Mouse (Mus musculus): ENCODE data around the gene Krt27.
A peak's percentile ranks its signal among the peaks of the same experiment; 100 is the strongest.

Gene Krt27

GRCm38 (mm10) chr11:99351004-99351403, at the start of gene Krt27:
TSS of gene Krt27 (minus strand) at chr11:99351104.
- no peak for DNase-seq (ENCODE audit: low spot score in 2 of 2)

- DNase-seq (ENCODE audit: low spot score in 2 of 2), result no peak
These were observed 49.1 kb upstream of the Krt27 start for GRCm38 (mm10) chr11:99399956-99400549.

- no peak for DNase-seq (ENCODE audit: low spot score in 2 of 2)
These were observed 47.9 kb upstream of the Krt27 start for GRCm38 (mm10) chr11:99398832-99399231.

GRCm38 (mm10) chr11:99398084-99398483, 47.2 kb upstream of the Krt27 start:
- DNase-seq (ENCODE audit: low spot score in 2 of 2), result no peak

GRCm38 (mm10) chr11:99396661-99397060, 45.8 kb upstream of the Krt27 start:
- no peak for DNase-seq (ENCODE audit: low spot score in 2 of 2)

- DNase-seq (ENCODE audit: low spot score in 2 of 2), result no peak
These were observed 45.1 kb upstream of the Krt27 start for GRCm38 (mm10) chr11:99396034-99396433.

- no peak for DNase-seq (ENCODE audit: low spot score in 2 of 2)
These were observed 41.6 kb upstream of the Krt27 start for GRCm38 (mm10) chr11:99392492-99392891.

- no peak for DNase-seq (ENCODE audit: low spot score in 2 of 2)
These were observed 40.5 kb upstream of the Krt27 start for GRCm38 (mm10) chr11:99391375-99391774.

- no peak for DNase-seq (ENCODE audit: low spot score in 2 of 2)
These were observed 40.0 kb upstream of the Krt27 start for GRCm38 (mm10) chr11:99390866-99391265.

- DNase-seq (ENCODE audit: low spot score in 2 of 2), result no peak
These were observed 38.4 kb upstream of the Krt27 start, which contains the start of gene Krt10 for GRCm38 (mm10) chr11:99389264-99389663. TSS of gene Krt10 (minus strand) at chr11:99389364.

- no peak for DNase-seq (ENCODE audit: low spot score in 2 of 2)
These were observed 37.8 kb upstream of the Krt27 start for GRCm38 (mm10) chr11:99388661-99389060.

- peak; percentile 75 to 83 for DNase-seq (ENCODE audit: low spot score in 2 of 2)
These were observed 35.2 kb upstream of the Krt27 start for GRCm38 (mm10) chr11:99385813-99386721.

- DNase-seq (ENCODE audit: low spot score in 2 of 2), result peak; percentile 27 to 55
These were observed 28.7 kb upstream of the Krt27 start for GRCm38 (mm10) chr11:99379568-99379967.

- no peak for DNase-seq (ENCODE audit: low spot score in 2 of 2)
These were observed 23.9 kb upstream of the Krt27 start, which contains the start of gene Krt28 for GRCm38 (mm10) chr11:99374803-99375202. TSS of gene Krt28 (minus strand) at chr11:99374903.

GRCm38 (mm10) chr11:99369853-99370451, 19.0 kb upstream of the Krt27 start:
- DNase-seq (ENCODE audit: low spot score in 2 of 2), result peak; percentile 34 to 58

- DNase-seq (ENCODE audit: low spot score in 2 of 2), result no peak
These were observed 18.3 kb upstream of the Krt27 start for GRCm38 (mm10) chr11:99369229-99369628.

GRCm38 (mm10) chr11:99366791-99367190, 15.9 kb upstream of the Krt27 start:
- no peak for DNase-seq (ENCODE audit: low spot score in 2 of 2)

GRCm38 (mm10) chr11:99364412-99364811, 13.5 kb upstream of the Krt27 start:
- no peak for DNase-seq (ENCODE audit: low spot score in 2 of 2)

GRCm38 (mm10) chr11:99361423-99361822, 10.5 kb upstream of the Krt27 start:
- DNase-seq (ENCODE audit: low spot score in 2 of 2), result no peak

- no peak for DNase-seq (ENCODE audit: low spot score in 2 of 2)
These were observed 11.5 kb downstream of the Krt27 start for GRCm38 (mm10) chr11:99339299-99339847.

GRCm38 (mm10) chr11:99337866-99338265, 13.0 kb downstream of the Krt27 start, which contains the start of gene Krt26:
TSS of gene Krt26 (minus strand) at chr11:99337966.
- no peak for DNase-seq (ENCODE audit: low spot score in 2 of 2)

GRCm38 (mm10) chr11:99333426-99333825, 17.5 kb downstream of the Krt27 start:
- peak; percentile 24 to 33 for DNase-seq (ENCODE audit: low spot score in 2 of 2)

Measured in frontal cortex, postnatal 10 days (tissue).